Mouse (Mus musculus): ENCODE measurements around the gene Phldb1.
"Not testable (repeated sequence)": the region's sequence is repeated elsewhere in the genome, so short reads cannot be mapped to it uniquely, and the experiment has no call there.

The Phldb1 gene

GRCm38 (mm10) chr9:44653896-44654295, 81.1 kb downstream of the Phldb1 start:
- in situ Hi-C loops (cut with MseI, MboI): no loop called here

GRCm38 (mm10) chr9:44652027-44652426, 83.0 kb downstream of the Phldb1 start:
- in situ Hi-C loops (cut with MseI, MboI): no loop called here

- in situ Hi-C loops (cut with MseI, MboI): no loop called here
Observed at GRCm38 (mm10) chr9:44648881-44649281, 86.1 kb downstream of the Phldb1 start.

- in situ Hi-C loops (cut with MseI, MboI): no loop called here
Observed at GRCm38 (mm10) chr9:44647656-44648055, 87.3 kb downstream of the Phldb1 start.

- in situ Hi-C loops (cut with MseI, MboI): no loop called here
Observed at GRCm38 (mm10) chr9:44647026-44647425, 88.0 kb downstream of the Phldb1 start.

- in situ Hi-C loops (cut with MseI, MboI): no loop called here
Observed at GRCm38 (mm10) chr9:44646366-44646765, 88.6 kb downstream of the Phldb1 start.

- in situ Hi-C loops (cut with MseI, MboI): no loop called here
Observed at GRCm38 (mm10) chr9:44645924-44646323, 89.1 kb downstream of the Phldb1 start.

- in situ Hi-C loops (cut with MseI, MboI): no loop called here
Observed at GRCm38 (mm10) chr9:44645481-44645880, 89.5 kb downstream of the Phldb1 start.

- in situ Hi-C loops (cut with MseI, MboI): no loop called here
Observed at GRCm38 (mm10) chr9:44644186-44644585, 90.8 kb downstream of the Phldb1 start.

GRCm38 (mm10) chr9:44643103-44643502, 91.9 kb downstream of the Phldb1 start:
- in situ Hi-C loops (cut with MseI, MboI): no loop called here

- in situ Hi-C loops (cut with MseI, MboI): no loop called here
Observed at GRCm38 (mm10) chr9:44641616-44642015, 93.4 kb downstream of the Phldb1 start.

GRCm38 (mm10) chr9:44640646-44641357, 94.2 kb downstream of the Phldb1 start:
- in situ Hi-C loops (cut with MseI, MboI): no loop called here

GRCm38 (mm10) chr9:44640028-44640427, 95.0 kb downstream of the Phldb1 start:
- in situ Hi-C loops (cut with MseI, MboI): not testable (repeated sequence)

- in situ Hi-C loops (cut with MseI, MboI): not testable (repeated sequence)
Observed at GRCm38 (mm10) chr9:44638726-44639125, 96.3 kb downstream of the Phldb1 start.

GRCm38 (mm10) chr9:44637551-44638169, 97.3 kb downstream of the Phldb1 start:
- in situ Hi-C loops (cut with MseI, MboI): no loop called here

Measured in mouse trophoblast stem cell (cell line).